Mouse (Mus musculus): Measurements from ENCODE around the gene Tnks1bp1.
A peak's percentile ranks its signal among the peaks of the same experiment; 100 is the strongest.

Tnks1bp1 gene

DNA sequence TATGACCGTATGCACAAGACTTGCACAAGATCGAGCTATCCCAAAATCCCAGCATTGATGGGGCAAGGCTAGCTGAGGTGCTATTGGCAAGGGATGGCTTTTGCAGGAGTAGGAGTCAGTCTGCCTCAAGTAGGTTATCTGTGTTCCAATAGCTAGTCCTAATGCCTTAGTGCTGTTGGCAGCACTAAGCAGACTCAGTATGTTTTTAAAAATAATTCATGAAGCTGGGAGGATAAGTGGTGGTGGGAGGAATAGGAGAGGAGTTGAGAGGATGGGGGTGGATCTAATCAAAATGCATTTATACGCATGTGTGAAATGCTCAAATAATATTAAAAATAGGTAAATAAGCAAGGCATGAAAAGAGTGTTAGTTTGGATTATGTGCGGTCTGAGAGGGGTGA is 43.5 kb downstream of the Tnks1bp1 start:
- no peak for DNase-seq (ENCODE audit: low spot score)

DNA sequence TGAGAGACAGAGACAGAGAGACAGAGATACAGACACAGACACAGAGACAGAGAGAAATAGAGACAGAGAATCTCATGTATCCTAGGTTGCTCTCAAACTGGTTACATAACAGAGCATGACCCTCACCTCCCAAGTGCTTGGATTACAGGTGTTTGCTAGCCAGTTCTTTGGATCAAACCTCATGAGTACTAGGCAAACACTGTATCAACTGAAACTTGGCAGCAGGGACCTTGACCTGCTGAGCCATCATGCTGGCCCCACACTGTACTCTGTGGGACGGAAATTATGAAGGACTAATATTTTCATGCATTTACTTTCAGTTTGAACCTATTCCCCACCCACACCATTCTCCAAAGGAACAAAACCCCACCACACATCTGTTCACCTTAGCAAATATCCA is 45.6 kb downstream of the Tnks1bp1 start:
- DNase-seq (ENCODE audit: low spot score), result no peak

DNA sequence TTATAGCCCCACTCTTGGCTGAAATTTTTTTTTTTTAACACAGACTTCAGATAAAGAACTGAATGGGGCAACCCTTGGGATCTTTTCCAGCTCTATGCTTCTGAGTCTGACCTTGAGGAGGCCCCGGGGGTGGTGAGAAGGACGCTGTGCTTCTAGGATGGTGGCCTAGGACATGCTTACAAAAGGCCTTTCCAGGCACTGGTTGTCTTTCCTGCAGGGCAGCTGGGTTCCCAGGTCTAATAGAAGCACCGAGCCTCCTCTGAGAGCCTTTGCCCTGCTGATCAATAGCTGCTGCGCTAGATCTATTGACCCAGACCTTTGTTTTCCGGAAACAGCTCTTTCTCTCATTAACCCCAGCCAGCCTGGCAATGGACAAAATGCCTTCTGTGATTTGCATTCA is 48.1 kb downstream of the Tnks1bp1 start:
- no peak for DNase-seq (ENCODE audit: low spot score)

DNA sequence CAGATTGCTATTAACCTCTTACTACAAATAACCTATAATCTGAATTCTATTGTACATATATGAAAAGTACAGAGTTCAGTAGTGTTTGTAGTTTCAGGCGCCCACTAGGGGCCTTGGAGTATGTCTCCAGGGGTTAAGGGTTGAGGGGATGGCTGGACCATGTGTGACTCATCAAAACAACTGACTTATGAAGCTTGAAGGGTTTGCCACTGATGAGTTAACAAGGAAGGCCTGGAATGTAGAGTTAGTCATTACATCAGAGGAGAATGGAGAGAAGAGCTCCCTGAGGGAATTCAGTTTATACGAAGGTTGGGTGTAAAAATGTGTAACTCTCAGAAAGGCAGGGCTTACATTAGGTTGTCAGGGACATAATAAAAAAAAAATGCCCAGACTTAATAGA is 50.2 kb downstream of the Tnks1bp1 start:
- DNase-seq (ENCODE audit: low spot score), result no peak

DNA sequence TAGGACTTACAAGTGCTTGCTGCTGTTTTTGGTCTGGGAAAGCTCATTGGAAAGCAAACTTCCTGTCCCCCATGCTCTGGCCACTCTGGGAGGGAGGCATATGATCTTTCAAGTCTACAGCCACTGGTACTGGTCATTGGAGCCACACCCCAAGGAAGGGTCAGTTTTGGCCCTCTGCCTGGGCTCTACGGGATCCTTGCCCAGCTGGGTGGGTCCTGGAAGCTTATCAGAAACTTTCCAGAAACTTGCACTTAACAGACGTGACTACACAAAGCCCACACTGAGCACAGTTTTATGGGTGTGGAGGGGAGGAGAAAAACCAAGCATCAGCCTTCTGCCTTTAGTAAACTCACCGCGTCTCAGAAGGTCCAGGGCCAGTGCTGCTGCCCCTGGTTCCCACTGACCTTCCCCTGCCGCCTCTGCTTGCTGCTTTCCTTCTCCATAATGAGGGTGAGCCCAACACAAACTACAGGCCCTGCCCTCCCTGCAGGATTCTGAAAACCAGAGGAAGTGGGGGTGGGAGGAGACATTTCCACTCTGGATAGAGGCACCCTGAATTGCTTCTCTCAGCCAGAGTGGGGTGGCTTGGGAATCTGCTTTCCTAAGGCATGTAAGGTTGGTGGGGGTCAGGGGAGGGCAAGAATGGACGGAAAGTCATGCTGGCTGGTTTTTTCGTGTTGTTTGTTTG is 51.1 kb downstream of the Tnks1bp1 start:
- DNase-seq (ENCODE audit: low spot score), result peak; percentile 61

DNA sequence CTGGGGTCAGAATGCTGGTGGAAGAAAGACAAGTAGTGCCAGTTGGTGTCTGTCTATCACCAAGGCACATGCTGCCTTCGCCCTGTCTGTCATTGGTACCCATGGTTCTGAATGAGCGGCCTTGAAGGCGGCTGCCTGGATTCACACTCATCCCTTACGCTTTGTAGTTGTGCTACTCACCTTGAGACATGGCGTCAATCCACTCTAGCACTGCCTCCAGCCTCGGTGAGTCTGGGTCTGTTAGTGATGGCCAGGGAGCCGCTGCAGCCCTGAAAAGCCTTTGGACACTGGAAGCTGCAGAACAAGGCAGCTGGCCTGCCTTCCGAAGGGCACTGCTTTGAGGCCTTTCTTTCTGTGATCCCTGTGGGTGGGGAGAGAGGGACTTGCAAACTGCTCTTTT is 55.4 kb downstream of the Tnks1bp1 start:
- no peak for DNase-seq (ENCODE audit: low spot score)

DNA sequence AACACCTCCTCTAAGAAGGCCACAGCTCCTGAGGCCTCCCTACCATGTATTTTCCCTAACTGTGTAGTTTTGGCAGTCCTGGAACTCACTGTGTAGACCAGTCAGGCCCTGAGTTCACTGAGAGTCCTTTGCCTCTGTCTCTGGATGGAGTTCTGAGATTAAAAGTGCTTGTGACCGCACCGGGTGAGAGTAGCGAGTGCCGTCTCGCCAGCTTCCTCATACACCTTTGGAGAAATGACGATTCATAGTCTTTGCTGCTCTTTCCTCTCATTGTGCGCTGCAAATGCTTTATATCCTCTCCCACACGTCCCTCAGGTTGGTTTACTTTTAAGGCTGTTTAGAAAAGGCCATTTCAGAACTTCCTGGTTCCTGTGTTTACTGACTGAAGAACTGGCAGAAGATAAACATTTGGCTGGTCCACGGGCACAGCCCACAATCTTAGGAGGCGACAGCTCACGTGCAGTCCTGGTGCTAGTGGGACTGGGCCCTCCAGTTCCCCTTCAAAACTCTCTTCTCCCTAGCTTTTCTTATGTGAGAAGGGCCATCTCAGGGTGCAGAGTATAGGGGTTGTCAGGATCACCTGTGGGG is 57.7 kb downstream of the Tnks1bp1 start:
- peak; percentile 31 for DNase-seq (ENCODE audit: low spot score)

DNA sequence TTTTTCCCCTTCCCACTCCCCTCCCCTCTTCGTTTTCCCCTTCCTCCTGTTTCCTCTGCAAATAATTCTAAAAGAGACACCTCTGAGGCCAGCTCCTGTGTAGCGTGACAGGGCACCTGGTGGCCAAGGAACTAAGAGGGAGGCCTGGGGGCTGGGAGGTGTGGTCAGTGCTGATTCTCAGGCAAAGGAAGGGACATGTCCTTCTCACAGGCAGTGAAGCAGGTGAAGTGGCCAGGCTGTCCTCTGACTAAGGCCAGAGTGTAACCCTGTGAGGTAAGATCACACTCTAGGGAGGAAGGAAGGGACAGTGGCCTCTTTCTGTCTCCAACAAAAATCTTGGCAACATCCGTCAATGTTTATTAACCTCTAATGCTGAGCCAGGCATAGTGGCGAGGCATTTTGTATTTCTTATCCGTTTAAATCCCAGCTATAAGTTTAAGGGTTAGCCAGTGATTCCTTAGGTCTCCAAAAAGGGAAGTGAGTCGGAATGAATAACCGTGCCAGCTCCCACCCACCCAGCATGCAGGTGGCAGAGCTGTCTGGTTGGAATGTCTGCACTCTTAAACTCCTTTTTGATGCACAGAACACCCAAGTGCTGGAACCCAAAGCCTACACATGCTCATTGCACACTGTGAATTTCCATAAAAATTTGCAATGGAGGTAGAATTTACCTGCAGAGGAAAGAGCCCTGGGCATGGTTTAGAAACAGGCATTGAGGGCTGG is 58.4 kb downstream of the Tnks1bp1 start:
- no peak for DNase-seq (ENCODE audit: low spot score)

DNA sequence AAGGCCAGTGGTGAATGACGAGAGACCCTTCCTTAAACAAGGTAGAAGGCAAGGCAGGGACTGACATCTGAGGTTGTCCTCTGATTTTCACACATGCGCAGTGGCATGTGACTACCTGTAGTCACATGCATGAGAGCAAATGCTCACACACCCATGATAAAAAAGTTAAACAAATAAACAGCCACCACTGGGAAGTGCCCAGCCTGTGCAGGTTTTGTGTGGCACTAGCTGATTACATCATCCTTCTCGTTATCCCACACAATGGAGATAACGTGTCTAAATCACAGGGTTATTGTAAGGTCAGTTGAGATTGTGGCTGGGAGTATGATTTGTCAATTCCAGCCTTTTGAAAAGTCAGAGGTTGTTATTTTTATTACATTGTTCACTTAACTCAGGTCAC is 59.1 kb downstream of the Tnks1bp1 start:
- peak; percentile 40 for DNase-seq (ENCODE audit: low spot score)

DNA sequence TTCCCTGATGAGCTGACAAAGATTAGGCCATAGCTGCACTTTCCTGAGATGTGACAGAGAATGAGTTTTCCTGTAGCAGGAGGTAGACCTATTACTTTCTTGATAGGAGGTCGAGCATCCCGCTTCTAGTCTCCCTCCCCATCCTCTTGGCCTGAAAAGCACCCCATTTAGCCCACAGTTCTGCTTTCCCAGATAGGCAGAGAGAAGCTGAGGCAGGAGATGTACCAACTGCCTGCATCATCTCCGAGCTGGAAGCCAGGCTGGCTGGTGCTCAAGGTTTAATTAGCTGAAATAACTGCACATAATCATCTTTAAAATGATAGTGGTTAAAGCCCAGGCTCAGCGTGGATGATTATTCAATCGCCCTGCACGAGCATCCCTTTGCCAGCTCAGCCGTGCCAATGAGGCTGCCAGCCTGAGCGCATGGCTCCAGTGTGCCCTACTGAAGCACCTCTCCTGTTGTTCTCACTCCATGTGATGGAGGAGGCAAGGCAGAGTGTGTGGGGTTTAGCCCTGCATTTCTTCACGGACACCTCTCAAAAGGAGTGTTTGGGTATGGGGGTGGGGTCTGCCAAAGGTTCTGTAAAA is 62.6 kb downstream of the Tnks1bp1 start:
- no peak for DNase-seq (ENCODE audit: low spot score)

All from urinary bladder, postnatal 14 days (tissue).